Mouse (Mus musculus) thymus, adult 2 months (tissue): ENCODE measurements around the gene Sesn2. TPM values are rescaled to one million over a fixed set of nuclear protein-coding genes. Genes with fewer than 3 reads are reported as not detected.

Experiments used
- DNase-seq: peaks from one replicate; pipeline ENCODE4 v3.0.0; 2021
- H3K27ac ChIP-seq: fragments of 200-500 bp; 2 replicates; pipeline ENCODE4 v1.5.1; 2012; ENCODE audit warnings: low read length, control low read depth; ENCODE audit not compliant: control insufficient read depth, insufficient read depth
- H3K27me3 ChIP-seq: fragments of 200-500 bp; 2 replicates; pipeline ENCODE4 v1.6.1; 2012; ENCODE audit warnings: mild to moderate bottlenecking, low read length, moderate library complexity, mixed read lengths; ENCODE audit not compliant: control insufficient read depth, insufficient read depth
- H3K36me3 ChIP-seq: fragments of 200-500 bp; 2 replicates; pipeline ENCODE4 v1.6.1; 2012; ENCODE audit warnings: mild to moderate bottlenecking, low read length, moderate library complexity; ENCODE audit not compliant: control insufficient read depth, insufficient read depth
- H3K4me1 ChIP-seq: fragments of 200-500 bp; replicated peaks from 2 replicates; pipeline ENCODE4 v1.6.1; 2012; ENCODE audit warnings: low read length; ENCODE audit not compliant: control insufficient read depth, insufficient read depth
- H3K4me3 ChIP-seq: fragments of 200-500 bp; 2 replicates; pipeline ENCODE4 v1.5.1; 2012; ENCODE audit warnings: mild to moderate bottlenecking, low read length, control low read depth, moderate library complexity; ENCODE audit not compliant: control insufficient read depth, insufficient read depth
- CTCF ChIP-seq: fragments of 200-500 bp; IDR thresholded peaks from 2 replicates; pipeline ENCODE4 v1.5.1; 2012; ENCODE audit warnings: mild to moderate bottlenecking, control low read depth, low read length, moderate library complexity, borderline replicate concordance; ENCODE audit not compliant: control insufficient read depth, poor library complexity, insufficient read depth; ENCODE audit errors: extremely low read depth
- POLR2A ChIP-seq: fragments of 200-500 bp; IDR thresholded peaks from 2 replicates; pipeline ENCODE4 v1.6.1; 2012; ENCODE audit warnings: mild to moderate bottlenecking, low read length, control low read depth, moderate library complexity; ENCODE audit not compliant: control insufficient read depth, poor library complexity, insufficient read depth; ENCODE audit errors: extremely low read depth
- WGBS: fragments of 180-500 bp; shearing (Covaris S2); methylation state at CpG from one replicate; pipeline ENCODE4 v1.1.7; 2018; 5-methylcytosine and 5-hydroxymethylcytosine counted together
- polyA plus RNA-seq: library from polyadenylated mRNA; depleted of rRNA; stranded (reverse); fragments of >200 nt; gene quantifications from 2 replicates; pipeline ENCODE4 v1.2.3, GENCODE M21; 2012

Sesn2 gene
- polyA plus RNA-seq, 1 experiment = 13.2 TPM

DNA sequence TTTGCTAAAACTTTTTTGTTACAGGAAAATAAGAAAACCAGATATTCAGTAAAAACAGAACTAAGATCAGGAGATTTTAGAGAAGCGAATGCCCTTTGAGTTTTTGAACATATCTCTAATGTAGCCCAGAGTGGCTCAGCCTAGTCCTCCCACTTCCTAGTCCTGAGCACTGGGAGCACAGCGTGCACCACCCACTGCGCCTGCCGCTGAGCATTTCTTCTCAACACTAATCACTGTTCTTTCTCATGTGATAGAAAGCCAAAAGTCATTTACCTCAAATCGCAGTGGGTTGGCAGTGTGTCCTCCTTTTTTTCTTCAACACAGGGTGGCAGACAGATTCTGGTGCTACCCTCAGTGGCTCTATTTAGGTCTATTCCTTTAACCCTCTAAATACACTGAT lies 29.2 kb upstream of the Sesn2 start:
- H3K4me3 ChIP-seq = no peak overlapping the region
- peaks cover 40% of the 10 kb centered on the region for H3K36me3 ChIP-seq
- TF ChIP-seq POLR2A (no peak), CTCF (no peak)
- H3K4me1 ChIP-seq = peaks cover 8% of the 10 kb centered on the region
- H3K27me3 ChIP-seq = no peaks in the 10 kb centered on the region
- no peak overlapping the region for H3K27ac ChIP-seq
- no peak for DNase-seq
- 95% methylated on average over 5 of the region's 5 CpGs for WGBS

DNA sequence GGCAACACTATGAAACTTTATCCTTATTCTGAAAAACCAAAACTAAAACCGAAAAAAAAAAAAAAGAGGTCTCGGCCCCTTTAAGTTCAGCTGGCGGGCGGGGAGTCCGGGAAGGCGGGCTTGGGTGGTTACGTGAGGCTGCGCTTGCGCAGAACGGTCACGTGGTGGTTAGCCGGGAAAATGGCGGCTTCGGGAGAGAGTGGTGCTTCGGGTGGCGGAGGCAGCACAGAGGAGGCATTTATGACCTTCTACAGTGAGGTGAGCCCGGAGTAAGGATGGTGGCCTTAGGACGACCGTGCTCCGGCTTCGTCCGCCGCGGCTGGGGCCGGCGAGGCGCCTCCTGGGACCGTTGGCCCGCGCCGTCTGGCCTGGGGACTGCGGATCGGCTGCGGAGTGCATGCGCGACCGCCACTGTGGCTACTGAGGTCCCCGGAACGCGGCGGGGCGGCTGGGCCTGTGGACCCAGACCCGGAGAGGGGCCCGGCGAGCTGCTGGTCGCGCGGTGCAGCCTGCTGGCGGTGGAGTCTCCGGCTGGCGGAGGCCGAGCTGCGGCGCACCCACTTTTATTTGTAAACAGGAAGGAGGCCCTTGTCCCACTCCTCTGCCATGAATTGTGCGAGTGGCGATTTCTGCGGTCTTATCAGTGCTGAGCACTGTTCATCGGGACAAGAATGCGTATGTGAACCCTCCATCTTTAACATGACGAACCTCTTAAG lies 25.3 kb upstream of the Sesn2 start, which contains the start of gene Dnajc8:
TSS of gene Dnajc8 (plus strand) at position 145 of the 716 bp plus-strand sequence.
- TF ChIP-seq CTCF (no peak), POLR2A (peak; percentile 74; the same call in 1 of the 2 replicates)

DNA sequence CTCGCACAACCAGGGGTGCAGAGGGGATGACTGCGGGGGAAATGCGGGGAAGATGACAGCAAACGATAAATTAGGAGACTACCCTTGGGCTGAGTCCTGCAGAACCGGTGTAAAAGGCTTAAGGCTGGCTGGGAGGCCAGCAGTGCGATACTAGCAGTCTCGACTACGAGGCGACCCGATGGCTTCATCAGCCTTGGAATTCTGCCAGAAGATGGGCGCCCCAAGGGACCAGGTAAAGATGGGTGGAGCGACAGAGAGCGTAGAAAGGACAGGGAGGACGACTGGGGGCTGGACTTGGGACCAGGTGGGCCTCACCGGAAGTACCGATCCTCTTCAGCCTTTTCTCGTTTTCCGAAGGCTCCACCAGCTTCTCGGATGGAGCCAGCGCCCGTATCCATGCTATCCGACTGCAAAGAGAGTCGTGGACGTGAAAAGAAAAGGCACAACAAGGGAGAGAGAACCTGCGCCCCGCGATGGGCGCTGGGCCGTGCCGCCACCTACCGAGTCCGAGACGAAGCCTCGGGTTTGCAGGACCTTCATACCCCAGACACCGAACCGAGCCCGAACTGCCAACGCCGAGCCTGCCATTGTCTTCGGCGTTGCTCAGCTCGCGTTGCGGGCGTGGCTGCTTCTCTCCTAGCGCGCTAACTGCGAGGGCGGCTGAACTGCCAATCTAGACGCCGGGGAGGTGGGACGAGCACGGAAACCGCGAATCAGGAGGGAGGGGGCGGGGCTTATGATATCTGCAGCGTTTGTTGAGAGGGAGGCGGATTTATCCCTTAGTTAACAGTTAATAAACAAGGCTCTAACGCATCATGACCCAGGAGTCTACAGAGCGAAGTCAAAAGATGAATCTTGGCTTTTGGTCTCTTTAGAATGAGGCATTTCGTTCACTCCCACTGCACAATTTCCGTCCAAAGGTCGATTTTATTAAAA lies 22.9 kb upstream of the Sesn2 start, which contains the start of gene Atpif1:
TSS of gene Atpif1 (minus strand) at position 679 of the 936 bp plus-strand sequence.
- peak; percentile 85 for DNase-seq
- H3K36me3 ChIP-seq = no peaks in the 10 kb centered on the region; the same call in 1 of the 2 replicates
- peaks cover 13% of the 10 kb centered on the region for H3K4me1 ChIP-seq
- H3K27me3 ChIP-seq = no peaks in the 10 kb centered on the region
- under 1% methylated on average over 63 of the region's 63 CpGs for WGBS
- TF ChIP-seq CTCF = 0 out of 2 replicates have a peak, but pooled peaks have one; percentile 49
- peak; percentile 83 for TF ChIP-seq POLR2A
- H3K4me3 ChIP-seq = peak within 1 kb of the TSS; percentile 90
- peak within 1 kb of the TSS; percentile 3; the same call in 1 of the 2 replicates for H3K27ac ChIP-seq

More for the DNA sequence above, 25.3 kb upstream of the Sesn2 start, which contains the start of gene Dnajc8:
- no peaks in the 10 kb centered on the region for H3K27me3 ChIP-seq
- peak; percentile 96 for DNase-seq
- no peak within 1 kb of the TSS for H3K27ac ChIP-seq
- peaks cover 13% of the 10 kb centered on the region for H3K4me1 ChIP-seq
- under 1% methylated on average over 60 of the region's 60 CpGs for WGBS
- peaks cover 10% of the 10 kb centered on the region; the same call in 1 of the 2 replicates for H3K36me3 ChIP-seq
- H3K4me3 ChIP-seq = peak within 1 kb of the TSS; percentile 84

DNA sequence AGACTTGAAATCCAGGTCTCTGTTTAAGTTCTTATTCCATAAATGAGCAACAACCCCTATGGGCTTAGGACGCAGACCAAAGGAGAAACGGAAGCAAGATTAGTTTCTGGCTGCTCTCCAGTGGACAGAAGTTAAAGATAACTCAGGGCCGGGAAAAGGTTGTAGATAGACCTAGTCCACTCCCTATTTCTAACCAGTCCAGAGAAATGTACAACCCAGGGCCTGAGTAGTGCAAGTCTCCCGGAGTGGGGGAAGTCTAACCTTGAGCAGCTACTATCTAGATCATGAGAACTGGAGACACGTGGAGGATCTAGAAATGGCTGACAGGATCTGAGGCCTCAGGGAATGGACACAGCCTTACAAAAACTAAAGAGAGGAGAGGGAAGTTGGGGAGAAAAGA lies 22.2 kb upstream of the Sesn2 start:
- TF ChIP-seq POLR2A = no peak
- no peak for TF ChIP-seq CTCF
- 13% methylated on average over 5 of the region's 5 CpGs for WGBS
- no peaks in the 10 kb centered on the region; the same call in 1 of the 2 replicates for H3K36me3 ChIP-seq
- peak overlapping the region; percentile 90 for H3K4me3 ChIP-seq
- H3K27ac ChIP-seq = no peak overlapping the region
- DNase-seq = no peak
- no peaks in the 10 kb centered on the region for H3K27me3 ChIP-seq
- H3K4me1 ChIP-seq = peaks cover 13% of the 10 kb centered on the region

DNA sequence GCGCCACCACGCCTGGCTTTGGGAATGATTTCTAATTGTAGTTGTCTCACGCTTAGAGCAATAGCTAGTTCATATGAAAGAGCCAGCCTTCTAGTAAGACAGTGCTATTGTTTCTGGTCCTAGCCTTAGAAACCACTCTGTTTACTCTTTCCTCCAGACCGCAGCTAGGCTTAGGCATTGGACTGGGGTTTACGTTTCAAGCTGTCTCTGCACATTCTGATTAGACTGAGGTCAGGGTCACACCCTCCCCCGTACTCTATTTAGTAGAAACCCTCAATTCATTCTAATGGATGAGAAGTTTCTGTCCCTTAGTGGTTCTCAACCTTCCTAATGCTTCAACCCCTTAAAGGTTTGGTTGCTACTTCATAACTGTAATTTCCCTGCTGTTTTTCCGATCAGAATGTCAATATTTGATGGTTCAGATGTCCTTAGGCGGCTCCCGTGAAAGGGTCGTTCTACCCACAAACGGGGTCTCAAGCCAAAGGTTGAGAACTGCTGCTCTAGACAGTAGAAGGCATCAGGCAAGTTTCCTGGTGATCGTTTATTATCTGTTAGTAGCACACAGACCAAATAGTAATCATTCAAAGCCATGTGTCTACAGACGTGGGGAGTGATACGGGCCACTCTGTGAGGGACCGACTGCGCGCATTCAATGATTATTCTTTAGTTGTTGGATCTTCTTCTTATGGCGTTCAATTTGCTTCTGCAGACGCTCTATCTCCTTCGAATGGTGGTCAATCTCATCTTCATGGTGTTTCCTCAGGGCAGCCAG lies 19.9 kb upstream of the Sesn2 start:
- DNase-seq = no peak
- WGBS = 97% methylated on average over 20 of the region's 20 CpGs
- no peak for TF ChIP-seq POLR2A
- no peak for TF ChIP-seq CTCF
- peaks cover 5% of the 10 kb centered on the region; the same call in 1 of the 2 replicates for H3K4me1 ChIP-seq
- no peaks in the 10 kb centered on the region for H3K27me3 ChIP-seq
- no peaks in the 10 kb centered on the region; the same call in 1 of the 2 replicates for H3K36me3 ChIP-seq
- H3K4me3 ChIP-seq = no peak overlapping the region
- H3K27ac ChIP-seq = no peak overlapping the region
